Mouse (Mus musculus): ENCODE measurements around the gene Uvrag.
A peak's percentile ranks its signal among the peaks of the same experiment; 100 is the strongest.
"Not testable (repeated sequence)": the region's sequence is repeated elsewhere in the genome, so short reads cannot be mapped to it uniquely, and the experiment has no call there.

Uvrag gene

DNA sequence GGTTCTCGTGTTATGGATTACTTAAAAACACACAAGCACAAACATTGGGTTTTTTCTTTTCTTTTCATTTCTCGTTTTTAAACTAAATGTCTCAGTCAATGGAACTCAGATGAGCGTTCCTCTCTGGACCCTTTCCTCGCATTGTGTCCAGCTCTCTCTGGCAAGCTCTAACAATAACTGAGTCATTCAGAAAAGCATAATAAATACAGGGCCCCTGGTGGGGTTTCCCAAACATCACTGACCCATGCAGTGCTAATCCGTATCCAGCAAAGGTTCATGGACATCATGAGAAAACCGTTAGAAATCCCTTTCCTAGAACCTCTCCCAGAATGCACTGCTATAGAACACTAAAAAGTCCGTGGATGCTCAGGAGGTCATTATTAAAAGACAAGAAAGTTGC is 156.6 kb downstream of the Uvrag start:
- DNase-seq (ENCODE audit: low read depth, low spot score) = no peak

DNA sequence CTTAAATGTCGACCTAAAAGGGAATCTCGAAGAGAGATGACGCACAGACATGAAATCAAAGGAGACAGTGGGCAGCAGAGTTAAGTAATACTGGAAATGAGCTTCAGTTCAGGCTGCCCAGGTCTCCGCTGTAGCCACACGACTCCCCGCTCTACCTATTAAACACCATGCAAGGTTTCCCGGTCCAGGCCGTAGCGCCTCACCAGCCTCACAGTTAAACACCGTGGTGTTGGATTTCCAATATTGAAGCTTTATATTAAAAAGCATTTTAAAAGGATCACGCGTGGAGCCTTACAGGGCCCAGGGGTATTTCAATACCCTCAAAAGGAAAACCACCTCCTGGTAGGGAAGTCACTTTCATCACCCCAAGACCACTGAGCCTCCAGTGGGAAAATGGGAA is 157.9 kb downstream of the Uvrag start:
- DNase-seq (ENCODE audit: low read depth, low spot score) = no peak

DNA sequence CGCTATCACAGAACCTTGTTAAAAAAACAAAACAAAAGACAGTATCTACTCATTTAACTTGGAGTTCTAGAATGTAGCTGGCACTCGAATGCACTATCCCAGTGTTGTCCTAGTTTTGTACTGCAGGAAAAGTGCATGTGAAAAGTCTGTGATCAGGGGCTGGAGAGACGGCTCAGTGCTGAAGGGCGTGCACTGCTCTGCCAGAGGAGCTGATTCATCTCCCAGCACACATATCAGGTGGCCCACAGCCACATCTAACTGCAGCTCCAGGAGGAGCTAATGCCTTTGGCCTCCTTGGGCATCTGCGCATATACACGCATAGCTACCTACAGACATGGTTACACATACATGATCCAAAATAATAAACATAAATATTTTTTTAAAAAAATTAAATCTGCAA is 159.5 kb downstream of the Uvrag start:
- DNase-seq (ENCODE audit: low read depth, low spot score) = no peak

- no peak for DNase-seq (ENCODE audit: low read depth, low spot score)
These were observed 164.0 kb downstream of the Uvrag start for GRCm38 (mm10) chr7:98976839-98977457.

DNA sequence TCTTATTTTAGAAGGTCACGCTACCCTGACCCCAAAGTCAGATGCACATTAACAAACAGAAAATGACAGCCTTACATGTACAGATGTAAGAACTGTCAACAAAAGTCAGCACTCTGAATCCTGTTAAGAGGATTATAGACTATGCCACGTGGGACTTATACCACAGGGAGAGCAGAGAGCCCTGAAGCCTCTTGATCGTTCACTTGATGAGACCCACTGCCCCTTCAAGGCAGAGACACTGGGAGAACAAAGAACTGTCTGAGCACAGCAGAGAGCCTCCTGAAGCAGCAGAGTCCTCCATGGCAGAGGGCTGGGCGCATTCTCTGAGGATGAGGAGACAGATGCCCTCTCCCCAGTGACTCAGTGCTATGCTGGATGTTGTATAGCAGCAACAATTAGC is 166.4 kb downstream of the Uvrag start:
- no peak for DNase-seq (ENCODE audit: low read depth, low spot score)

DNA sequence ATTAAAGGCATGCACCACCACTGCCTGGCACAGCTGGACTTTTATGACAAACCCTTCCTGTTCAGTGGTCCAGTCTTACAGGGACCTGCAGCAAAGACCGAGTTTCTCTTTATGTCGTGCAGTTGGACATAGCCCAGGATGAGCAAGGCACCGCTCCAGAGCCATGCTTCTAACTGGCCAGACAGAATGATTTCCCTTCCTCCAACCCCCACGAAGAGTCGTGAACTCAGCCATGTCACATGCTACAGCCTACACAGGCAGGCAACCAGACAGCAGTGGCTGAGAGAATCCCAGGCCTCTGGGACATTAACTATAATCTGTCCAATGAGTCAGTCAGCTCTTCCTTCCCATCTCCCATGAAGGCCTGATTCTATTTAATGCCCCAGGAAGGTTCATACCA is 170.2 kb downstream of the Uvrag start:
- DNase-seq (ENCODE audit: low read depth, low spot score) = no peak

- no peak for DNase-seq (ENCODE audit: low read depth, low spot score)
These were observed 172.1 kb downstream of the Uvrag start for GRCm38 (mm10) chr7:98968741-98969395.

GRCm38 (mm10) chr7:98968082-98968674 is 172.8 kb downstream of the Uvrag start:
- peak; percentile 17 for DNase-seq (ENCODE audit: low read depth, low spot score)

DNA sequence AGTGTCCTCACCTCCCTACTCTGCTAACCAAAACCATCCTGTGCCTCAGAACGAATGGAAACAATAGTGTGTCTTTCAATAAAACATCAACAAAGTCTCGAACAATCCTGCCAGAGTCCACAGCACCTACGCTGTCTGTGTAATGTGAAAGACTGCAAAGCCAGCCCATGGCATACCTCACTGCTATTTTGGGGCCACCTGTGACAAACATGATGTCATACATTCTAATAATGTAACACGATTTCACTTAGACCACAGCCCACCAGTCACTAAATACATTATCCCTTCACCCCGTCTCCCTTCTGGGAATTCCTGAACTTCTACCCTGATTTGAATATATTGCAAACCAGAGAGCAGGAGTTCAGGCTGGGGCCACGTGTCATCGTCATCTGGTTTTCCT is 173.3 kb downstream of the Uvrag start:
- DNase-seq (ENCODE audit: low read depth, low spot score) = no peak

- DNase-seq (ENCODE audit: low read depth, low spot score) = not testable (repeated sequence)
These were observed 177.4 kb downstream of the Uvrag start for GRCm38 (mm10) chr7:98963581-98963980.

DNA sequence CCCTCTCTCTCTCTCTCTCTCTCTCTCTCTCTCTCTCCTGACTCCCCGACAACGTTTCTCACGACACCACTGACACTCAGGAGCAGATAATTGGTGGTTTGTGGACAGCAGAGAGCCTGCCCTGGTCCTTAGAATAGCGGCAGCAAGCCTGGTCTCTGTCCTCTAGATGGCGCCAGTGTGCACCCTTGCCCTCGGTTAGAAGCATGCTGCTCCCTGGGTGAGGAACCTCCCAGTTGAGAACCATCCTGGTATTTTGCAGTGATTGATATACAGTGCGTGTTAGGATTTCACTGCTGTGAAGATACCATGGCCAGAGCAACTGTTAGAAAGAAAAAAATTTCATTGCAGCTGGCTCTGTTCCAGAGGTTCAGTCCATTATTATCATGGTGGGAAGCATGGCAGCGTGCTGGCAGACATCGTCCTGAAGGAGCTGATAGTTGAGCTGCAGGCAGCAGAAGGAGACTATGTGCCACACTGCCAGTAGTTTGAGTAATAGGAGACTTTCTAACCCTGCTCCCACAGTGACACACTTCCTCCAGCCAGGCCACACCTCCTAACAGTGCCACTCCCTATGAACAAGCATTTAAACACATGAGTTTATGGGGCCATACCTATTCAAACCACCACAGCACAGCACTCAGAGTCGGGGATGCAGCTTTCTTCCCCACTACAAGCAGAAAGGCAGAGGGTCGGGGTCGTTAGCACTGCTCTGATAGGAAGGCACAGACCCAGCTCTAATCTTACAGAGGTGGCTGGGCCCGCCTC is 178.2 kb downstream of the Uvrag start:
- peak; percentile 88 for DNase-seq (ENCODE audit: low read depth, low spot score)

- peak; percentile 15 for DNase-seq (ENCODE audit: low read depth, low spot score)
These were observed 178.9 kb downstream of the Uvrag start for GRCm38 (mm10) chr7:98962074-98962473.

DNA sequence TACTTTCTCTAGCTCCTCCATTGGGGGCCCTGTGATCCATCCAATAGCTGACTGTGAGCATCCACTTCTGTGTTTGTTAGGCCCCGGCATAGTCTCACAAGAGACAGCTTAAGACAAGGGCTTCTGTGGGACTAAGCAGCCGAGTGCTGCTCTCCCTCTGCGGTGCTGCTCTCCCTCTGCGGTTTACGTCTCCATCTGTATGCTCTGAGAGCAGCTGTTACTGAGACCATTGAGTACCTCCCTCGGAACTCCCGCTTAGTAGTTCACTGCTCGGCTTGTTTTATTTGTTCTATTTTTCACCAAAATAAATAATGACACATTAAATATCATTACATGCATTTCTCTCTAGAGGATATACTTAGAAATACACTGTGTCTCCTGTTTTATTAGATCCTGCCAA is 180.7 kb downstream of the Uvrag start:
- no peak for DNase-seq (ENCODE audit: low read depth, low spot score)

DNA sequence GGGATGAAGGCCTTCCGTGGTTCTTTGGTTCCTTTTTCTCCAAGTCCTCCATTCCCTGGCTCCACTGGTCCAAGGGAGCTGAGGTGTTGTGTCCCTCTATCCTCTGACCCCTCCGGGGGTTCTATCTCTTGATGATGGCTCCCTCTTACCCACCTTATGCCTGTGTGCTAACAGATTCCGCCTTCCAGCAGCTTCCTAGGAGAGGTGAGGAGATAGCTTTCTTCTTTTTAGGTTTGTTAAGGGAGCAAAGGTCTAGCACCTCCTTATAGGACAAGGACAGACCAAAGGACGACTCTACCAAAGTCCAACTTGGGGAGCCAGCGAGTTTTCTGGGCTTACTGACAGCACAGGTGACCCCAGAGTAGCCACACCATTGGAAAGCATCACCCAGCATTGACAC is 181.7 kb downstream of the Uvrag start:
- no peak for DNase-seq (ENCODE audit: low read depth, low spot score)

GRCm38 (mm10) chr7:98958172-98958571 is 182.8 kb downstream of the Uvrag start:
- DNase-seq (ENCODE audit: low read depth, low spot score) = no peak

DNA sequence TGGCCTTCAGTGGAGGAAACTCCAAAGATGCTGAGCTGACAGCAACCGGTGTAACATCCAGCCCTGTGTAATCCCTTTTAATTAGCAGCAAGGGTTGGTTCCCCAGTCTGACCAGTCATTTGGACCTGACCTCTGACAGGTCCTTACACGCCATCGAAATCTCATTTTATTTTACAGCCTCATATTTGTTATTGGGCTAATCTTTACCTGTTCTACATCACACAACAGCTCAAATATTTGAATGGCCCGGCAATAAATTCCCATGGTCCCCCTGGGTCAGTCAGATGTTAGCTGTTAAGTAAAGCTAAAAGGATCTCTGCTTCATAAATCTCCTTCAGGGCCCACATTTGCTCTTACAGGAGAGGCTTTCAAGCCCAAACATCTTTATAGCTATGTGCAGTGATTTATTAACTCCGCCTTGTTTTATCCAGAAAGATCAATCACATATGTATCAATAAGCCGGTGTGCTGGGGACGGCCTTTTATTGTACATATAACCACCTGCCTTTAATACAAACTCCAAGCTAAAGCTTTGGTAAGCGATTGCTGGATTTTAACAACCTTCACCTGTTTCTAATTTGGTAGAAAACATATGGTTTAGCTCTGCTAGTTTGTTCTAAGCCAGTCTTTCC is 183.7 kb downstream of the Uvrag start:
- DNase-seq (ENCODE audit: low read depth, low spot score) = no peak

GRCm38 (mm10) chr7:98956609-98957008 is 184.3 kb downstream of the Uvrag start:
- no peak for DNase-seq (ENCODE audit: low read depth, low spot score)

- DNase-seq (ENCODE audit: low read depth, low spot score) = no peak
These were observed 187.3 kb downstream of the Uvrag start for GRCm38 (mm10) chr7:98953649-98954048.

- DNase-seq (ENCODE audit: low read depth, low spot score) = no peak
These were observed 196.0 kb downstream of the Uvrag start for GRCm38 (mm10) chr7:98944986-98945385.

DNA sequence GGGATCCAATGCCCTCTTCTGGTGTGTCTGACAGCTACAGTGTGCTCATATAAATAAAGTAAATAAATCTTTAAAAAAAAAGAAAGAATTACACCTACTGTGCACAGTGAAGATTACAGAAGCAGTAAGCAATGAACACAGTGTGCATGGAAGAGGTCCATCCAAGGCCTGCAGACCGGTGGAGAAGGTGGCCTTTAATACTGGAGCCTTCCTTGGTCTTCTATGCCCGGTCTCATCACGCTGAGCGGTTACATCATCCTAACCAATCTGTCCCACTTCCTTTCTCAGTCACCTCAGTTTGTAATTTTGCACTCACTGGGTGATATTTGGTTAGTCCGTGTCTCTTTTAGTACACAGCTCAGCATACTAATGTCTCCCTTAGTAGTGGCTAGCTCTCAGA is 197.3 kb downstream of the Uvrag start:
- no peak for DNase-seq (ENCODE audit: low read depth, low spot score)

GRCm38 (mm10) chr7:98942746-98943145 is 198.2 kb downstream of the Uvrag start:
- DNase-seq (ENCODE audit: low read depth, low spot score) = no peak

DNA sequence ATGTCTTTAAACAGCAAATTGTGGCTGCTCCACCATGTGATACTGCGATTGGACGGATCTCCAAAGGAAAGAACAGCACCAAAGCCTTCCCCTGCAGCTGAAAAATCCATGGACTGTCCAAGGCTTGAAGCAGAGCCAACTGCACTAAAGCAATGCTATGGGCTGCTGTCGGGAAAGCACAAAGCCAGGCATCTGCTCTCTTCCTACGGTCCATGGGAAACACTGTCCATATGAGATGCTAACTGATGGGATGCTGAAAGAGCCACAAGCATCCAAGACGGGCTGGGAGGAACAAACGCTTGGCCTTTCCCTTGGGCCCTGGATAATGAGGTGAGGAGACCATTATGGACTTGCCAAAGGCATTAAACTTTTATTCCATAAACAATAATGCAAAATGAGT is 201.7 kb downstream of the Uvrag start:
- DNase-seq (ENCODE audit: low read depth, low spot score) = no peak

Data from CD4-positive, CD25-positive, alpha-beta regulatory T cell, adult 2 months (primary cell).